Mouse (Mus musculus) E14TG2a.4 (cell line): ENCODE results near the gene Mdh2.

Experiments
- H3K27me3 ChIP-seq: 2 replicates; pipeline ENCODE4 v1.6.1; 2014; ENCODE audit warnings: low read length, control low read depth; ENCODE audit not compliant: insufficient read depth
- H3K36me3 ChIP-seq: 2 replicates; pipeline ENCODE4 v1.6.1; 2014; ENCODE audit warnings: low read length, control low read depth; ENCODE audit not compliant: insufficient read depth
- H3K4me1 ChIP-seq: replicated peaks from 2 replicates; pipeline ENCODE4 v1.6.1; 2014; ENCODE audit warnings: low read depth, low read length, control low read depth
- H3K4me3 ChIP-seq: replicated peaks from 2 replicates; pipeline ENCODE4 v1.5.1; 2014; ENCODE audit warnings: mild to moderate bottlenecking, low read length
- H3K9me3 ChIP-seq: 2 replicates; pipeline ENCODE4 v1.6.1; 2014; ENCODE audit warnings: low read length, control low read depth
- CTCF ChIP-seq: conservative IDR thresholded peaks from 2 replicates; pipeline ENCODE4 v1.5.1; 2014; ENCODE audit warnings: low read length
- NANOG ChIP-seq: IDR thresholded peaks from 2 replicates; pipeline ENCODE4 v1.6.1; 2014; ENCODE audit warnings: borderline replicate concordance, low read length, mixed read lengths
- POU5F1 ChIP-seq: IDR thresholded peaks from 2 replicates; pipeline ENCODE4 v1.6.1; 2014; ENCODE audit warnings: low read length, borderline replicate concordance

The Mdh2 gene

DNA sequence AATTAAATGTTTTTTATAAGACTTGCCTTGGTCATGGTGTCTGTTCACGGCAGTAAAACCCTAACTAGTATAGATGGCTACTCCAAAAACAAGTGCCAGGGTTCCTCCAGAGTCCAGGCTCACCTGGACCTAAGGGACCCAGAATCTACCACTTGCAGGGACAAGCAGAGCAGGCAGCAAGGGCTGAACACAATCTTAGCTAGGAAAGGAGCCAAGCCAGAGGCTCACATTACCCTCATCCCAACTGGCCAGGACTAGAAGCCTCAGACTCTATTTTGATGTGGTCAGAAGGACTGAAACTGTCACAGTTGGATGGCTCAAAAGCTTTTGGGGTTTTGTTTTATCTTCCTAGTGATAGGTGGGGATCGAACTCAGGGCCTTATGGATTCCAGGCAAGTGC is 26.7 kb upstream of the Mdh2 start:
- Histone ChIP-seq H3K27me3 (peaks cover 18% of the 10 kb centered on the region), H3K4me1 (peaks cover 5% of the 10 kb centered on the region; the same call in 1 of the 2 replicates), H3K36me3 (no peaks in the 10 kb centered on the region), H3K4me3 (no peak overlapping the region), H3K9me3 (peaks cover 24% of the 10 kb centered on the region)
- TF ChIP-seq NANOG (no peak), POU5F1 (no peak), CTCF (no peak)

DNA sequence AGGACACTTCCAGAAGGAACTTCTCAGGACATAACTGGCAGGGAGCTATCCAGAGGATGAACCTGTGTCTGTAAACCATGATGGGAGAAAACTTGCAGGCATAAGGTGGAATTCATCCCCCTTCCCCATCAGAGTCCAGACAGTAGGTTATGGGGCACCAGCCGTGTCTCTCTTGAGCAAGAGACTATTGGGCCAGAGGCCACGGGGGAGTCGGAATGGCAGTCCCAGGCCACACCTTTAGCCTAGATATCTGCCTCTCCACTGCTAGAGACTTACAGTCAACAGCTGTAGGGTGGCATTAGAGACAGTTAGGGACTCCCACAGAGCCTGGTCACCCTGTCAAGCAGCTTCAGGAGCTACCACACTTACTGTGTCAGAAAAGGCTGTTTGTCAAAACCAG is 16.4 kb upstream of the Mdh2 start:
- no peaks in the 10 kb centered on the region for H3K36me3 ChIP-seq
- H3K4me1 ChIP-seq, result no peaks in the 10 kb centered on the region
- TF ChIP-seq POU5F1 (no peak), NANOG (no peak), CTCF (no peak)
- H3K4me3 ChIP-seq, result no peak overlapping the region
- peaks cover 5% of the 10 kb centered on the region; the same call in 1 of the 2 replicates for H3K27me3 ChIP-seq
- no peaks in the 10 kb centered on the region for H3K9me3 ChIP-seq

DNA sequence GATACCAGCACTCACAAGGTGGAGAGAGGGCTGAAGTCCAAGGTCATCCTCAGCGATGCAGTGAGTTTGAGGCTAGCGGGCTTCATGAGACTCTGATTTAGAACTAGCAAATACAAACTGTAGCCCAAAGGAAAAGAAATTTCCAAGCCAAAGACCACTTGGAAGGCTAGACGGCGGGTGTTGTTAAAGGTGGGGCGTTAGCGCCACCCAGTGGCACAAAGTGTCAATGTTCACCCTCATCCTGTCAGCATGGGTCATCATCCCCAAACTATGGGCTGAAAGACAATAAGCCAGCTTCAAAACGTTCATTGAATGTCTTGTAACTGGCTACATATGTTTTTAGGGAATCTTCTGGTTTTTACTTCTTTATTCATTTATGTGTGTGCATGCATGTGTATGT is 14.8 kb upstream of the Mdh2 start:
- Histone ChIP-seq H3K4me3 (no peak overlapping the region), H3K4me1 (no peaks in the 10 kb centered on the region), H3K9me3 (no peaks in the 10 kb centered on the region), H3K27me3 (peaks cover 5% of the 10 kb centered on the region; the same call in 1 of the 2 replicates), H3K36me3 (no peaks in the 10 kb centered on the region)
- TF ChIP-seq NANOG, result no peak
- TF ChIP-seq POU5F1, result no peak
- peak; percentile 50 for TF ChIP-seq CTCF

DNA sequence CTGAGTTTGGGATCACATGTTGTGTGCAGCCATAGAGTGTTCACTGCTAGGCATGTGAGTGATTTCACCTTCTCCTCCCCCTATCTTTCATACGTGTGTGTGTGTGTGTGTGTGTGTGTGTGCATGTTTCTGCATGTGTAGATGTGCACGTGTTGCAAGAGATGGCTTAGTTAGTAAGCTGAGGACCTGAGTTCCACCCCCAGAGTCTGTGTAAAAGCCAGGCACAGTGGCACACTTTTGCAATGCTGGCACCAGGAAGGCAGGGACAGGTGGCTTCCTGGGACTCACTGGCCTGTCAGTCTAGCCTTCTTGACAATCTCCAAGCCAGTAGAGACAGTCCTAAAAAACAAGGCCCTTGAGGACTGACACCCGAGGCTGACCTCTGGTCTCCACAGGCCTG is 13.3 kb upstream of the Mdh2 start:
- H3K4me1 ChIP-seq, result no peaks in the 10 kb centered on the region
- H3K4me3 ChIP-seq, result no peak overlapping the region
- H3K36me3 ChIP-seq, result no peaks in the 10 kb centered on the region
- no peak for TF ChIP-seq CTCF
- no peak for TF ChIP-seq POU5F1
- no peak for TF ChIP-seq NANOG
- peaks cover 5% of the 10 kb centered on the region; the same call in 1 of the 2 replicates for H3K27me3 ChIP-seq
- no peaks in the 10 kb centered on the region for H3K9me3 ChIP-seq

DNA sequence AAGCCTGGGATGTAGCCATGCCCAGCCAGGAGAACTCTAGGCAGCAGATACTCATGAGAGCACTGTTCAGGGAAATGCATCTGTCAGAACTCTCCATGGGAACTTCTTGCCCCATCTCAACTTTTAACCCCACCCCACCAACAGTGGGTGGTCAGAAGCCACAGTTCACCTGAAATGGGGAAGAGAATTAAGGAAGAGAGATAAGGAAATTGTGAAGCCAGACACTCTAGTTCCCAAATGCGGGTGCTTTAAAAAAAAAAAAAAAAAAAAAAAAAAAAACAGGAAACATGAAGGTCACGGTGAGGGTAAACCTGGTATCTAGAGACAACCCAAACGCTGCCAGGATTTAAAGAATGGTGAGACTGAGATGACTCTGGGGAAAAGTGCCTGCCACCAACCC is 5.8 kb upstream of the Mdh2 start:
- H3K27me3 ChIP-seq, result no peaks in the 10 kb centered on the region; the same call in 1 of the 2 replicates

DNA sequence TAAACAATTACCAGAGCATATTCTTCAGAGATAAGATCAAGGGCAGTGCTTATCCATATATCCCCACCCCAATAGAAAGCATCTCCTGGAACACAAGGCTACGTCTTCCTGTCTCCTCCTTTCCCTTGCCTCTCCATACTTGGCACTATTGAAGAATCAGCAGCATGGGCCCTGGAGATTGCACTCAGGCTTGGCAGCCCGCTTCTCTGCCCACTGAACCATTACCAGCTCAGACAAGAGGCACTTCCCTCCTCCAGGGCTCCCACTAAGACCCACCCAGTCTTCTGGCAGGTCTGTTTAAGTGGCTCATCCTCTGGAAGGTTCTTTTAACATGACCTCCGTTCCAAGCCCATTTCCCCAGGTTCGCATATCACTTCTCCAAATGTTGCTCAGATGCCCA is 1.7 kb upstream of the Mdh2 start:
- peaks cover 42% of the 10 kb centered on the region for H3K4me1 ChIP-seq
- peaks cover 20% of the 10 kb centered on the region for H3K36me3 ChIP-seq
- H3K27me3 ChIP-seq, result no peaks in the 10 kb centered on the region; the same call in 1 of the 2 replicates
- no peaks in the 10 kb centered on the region for H3K9me3 ChIP-seq
- no peak overlapping the region for H3K4me3 ChIP-seq
- no peak for TF ChIP-seq NANOG
- TF ChIP-seq POU5F1, result no peak
- no peak for TF ChIP-seq CTCF

More for the DNA sequence above, 5.8 kb upstream of the Mdh2 start:
- H3K4me3 ChIP-seq, result no peak overlapping the region
- no peaks in the 10 kb centered on the region for H3K36me3 ChIP-seq
- peaks cover 16% of the 10 kb centered on the region for H3K4me1 ChIP-seq
- H3K9me3 ChIP-seq, result no peaks in the 10 kb centered on the region
- TF ChIP-seq POU5F1, result no peak
- TF ChIP-seq NANOG, result no peak
- TF ChIP-seq CTCF, result no peak

DNA sequence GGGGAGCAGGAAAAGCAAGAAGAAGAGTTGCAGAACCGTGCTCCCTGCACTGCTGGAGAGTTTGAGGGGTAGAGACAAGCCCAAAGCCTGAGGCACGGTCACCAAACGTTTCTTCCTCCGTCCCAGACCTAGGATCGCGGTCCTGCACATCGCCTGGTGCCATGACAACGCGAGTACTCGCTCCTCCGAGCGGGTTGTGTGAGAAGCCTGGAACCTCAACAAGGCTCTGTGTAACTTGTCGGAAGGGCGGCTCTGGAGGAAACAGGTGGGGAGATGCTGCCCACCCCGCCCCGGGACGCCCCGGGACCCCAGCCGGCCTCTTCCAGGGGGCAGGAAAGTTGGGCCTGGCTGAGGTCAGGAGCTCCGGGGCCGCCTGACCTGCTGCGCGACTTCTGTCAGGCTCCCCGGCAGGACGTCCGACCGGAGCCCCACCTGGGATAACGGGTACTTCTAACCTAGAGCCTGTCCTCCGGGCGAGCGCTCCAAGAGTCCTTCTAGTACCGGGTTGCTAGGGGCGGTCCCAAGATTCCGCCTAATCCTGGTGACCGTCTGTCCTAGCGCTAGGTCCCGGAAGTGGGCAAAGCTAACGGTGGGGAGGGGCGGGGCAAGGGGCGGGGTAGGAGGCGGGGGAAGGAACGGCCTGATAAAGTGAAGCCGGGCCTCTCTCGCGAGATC is 347 bp upstream of the Mdh2 start, which contains the start of gene Styxl1:
Styxl1 (minus strand) TSS at position 590 of the 675 bp plus-strand sequence.
- Histone ChIP-seq H3K4me3 (peak within 1 kb of the TSS; percentile 99), H3K36me3 (peaks cover 34% of the 10 kb centered on the region), H3K27me3 (no peaks in the 10 kb centered on the region; the same call in 1 of the 2 replicates), H3K4me1 (peaks cover 55% of the 10 kb centered on the region), H3K9me3 (no peaks in the 10 kb centered on the region)
- TF ChIP-seq CTCF, result no peak
- no peak for TF ChIP-seq POU5F1
- no peak for TF ChIP-seq NANOG

DNA sequence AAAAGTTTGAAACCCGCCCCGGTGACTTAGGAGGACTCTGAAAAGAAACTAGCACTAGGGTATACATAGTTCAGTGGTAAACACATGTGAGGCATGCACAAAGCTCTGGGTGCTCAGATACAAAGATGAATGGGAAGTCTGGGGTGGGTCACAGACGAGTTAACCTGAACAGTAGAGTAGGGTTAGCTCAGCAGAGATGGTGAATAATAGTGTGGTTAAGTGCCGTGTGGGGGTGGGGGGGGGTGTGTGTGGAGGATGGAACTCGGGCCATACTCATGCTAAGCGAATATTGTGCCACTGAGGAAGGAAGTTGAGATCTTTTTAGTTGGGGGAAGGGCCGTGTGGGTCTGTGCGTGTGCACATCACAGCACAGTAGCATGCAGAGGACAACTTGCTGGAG is 2.1 kb downstream of the Mdh2 start:
- peaks cover 71% of the 10 kb centered on the region for H3K4me1 ChIP-seq
- no peak for TF ChIP-seq NANOG
- TF ChIP-seq POU5F1, result no peak
- no peak for TF ChIP-seq CTCF
- H3K9me3 ChIP-seq, result no peaks in the 10 kb centered on the region
- no peaks in the 10 kb centered on the region; the same call in 1 of the 2 replicates for H3K27me3 ChIP-seq
- H3K4me3 ChIP-seq, result peak overlapping the region; percentile 99
- peaks cover 58% of the 10 kb centered on the region for H3K36me3 ChIP-seq

DNA sequence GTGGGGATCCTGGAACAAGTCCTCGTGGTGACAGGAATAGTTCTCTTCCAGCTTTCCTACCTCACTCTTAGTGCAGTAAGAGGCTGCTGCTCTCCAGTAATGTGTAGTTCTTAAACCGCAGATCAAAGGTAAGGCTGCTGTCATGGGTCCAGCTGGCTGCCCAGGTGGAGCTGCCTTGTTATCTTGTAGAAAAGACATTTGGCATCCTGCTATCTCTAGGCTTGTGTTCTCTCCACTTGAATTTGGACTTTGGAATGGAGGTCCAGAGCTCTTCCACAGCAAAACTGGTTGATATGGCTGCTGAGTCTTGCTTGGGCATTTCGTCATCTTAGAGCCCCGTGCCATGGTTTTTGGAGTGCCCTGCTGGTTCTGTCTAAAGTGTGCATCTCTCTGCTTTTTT is 4.6 kb downstream of the Mdh2 start:
- H3K36me3 ChIP-seq, result peaks cover 84% of the 10 kb centered on the region
- TF ChIP-seq NANOG (no peak), POU5F1 (no peak), CTCF (no peak)
- H3K4me3 ChIP-seq, result no peak overlapping the region
- H3K4me1 ChIP-seq, result peaks cover 64% of the 10 kb centered on the region
- H3K27me3 ChIP-seq, result no peaks in the 10 kb centered on the region
- H3K9me3 ChIP-seq, result no peaks in the 10 kb centered on the region
